Mouse (Mus musculus): ENCODE measurements around the gene Ap1g1.

GRCm38 (mm10) chr8:109778280-109778977, at the start of gene Ap1g1:
- TF ChIP-seq HCFC1 (IDR thresholded peaks at IDR 0.05; ENCODE audit: borderline replicate concordance, insufficient read depth, low read length) (peak; percentile 91), MAFK (IDR thresholded peaks at IDR 0.05; ENCODE audit: insufficient read depth, low read depth, low read length) (peak; percentile 90), ZNF384 (IDR thresholded peaks at IDR 0.05; ENCODE audit: low read depth, low read length) (peak; percentile 93), CHD2 (IDR thresholded peaks at IDR 0.05; ENCODE audit: low read depth, low read length) (peak; percentile 74), ZC3H11A (IDR thresholded peaks at IDR 0.05; ENCODE audit: borderline replicate concordance, low read depth, low read length) (no peak)

Data from ES-E14 (cell line).